Mouse (Mus musculus) limb, embryonic 11.5 days (tissue): ENCODE data around the gene Tspo2. TPM values are rescaled to one million over a fixed set of nuclear protein-coding genes. Genes with fewer than 3 reads are reported as not detected.
A peak's percentile ranks its signal among the peaks of the same experiment; 100 is the strongest.

Experiments used
- ATAC-seq: fragments of 200-750 bp; cut with Nextera tagmentation; 2 replicates; pipeline ENCODE4 v1.8.0; 2017; ENCODE audit warnings: low read depth; ENCODE audit not compliant: insufficient number of reproducible peaks, low FRiP score, low TSS enrichment
- DNase-seq: peaks from one replicate; pipeline ENCODE4 v3.0.0-alpha.2; 2015; ENCODE audit warnings: low spot score
- H3K27ac ChIP-seq: fragments of 300-500 bp; sonication (generic); replicated peaks from 2 replicates; pipeline ENCODE4 v1.5.1; 2014; ENCODE audit warnings: low read depth, mild to moderate bottlenecking, low read length
- H3K27me3 ChIP-seq: fragments of 300-500 bp; sonication (generic); 2 replicates; pipeline ENCODE4 v1.6.1; 2014; ENCODE audit warnings: mild to moderate bottlenecking, low read length, mixed read lengths; ENCODE audit not compliant: control insufficient read depth, insufficient read depth
- H3K36me3 ChIP-seq: fragments of 300-500 bp; sonication (generic); 2 replicates; pipeline ENCODE4 v1.6.1; 2014; ENCODE audit warnings: mild to moderate bottlenecking, low read length, moderate library complexity, mixed read lengths; ENCODE audit not compliant: control insufficient read depth, insufficient read depth
- H3K4me1 ChIP-seq: fragments of 300-500 bp; sonication (generic); 2 replicates; pipeline ENCODE4 v1.6.1; 2014; ENCODE audit warnings: low read length, mixed read lengths; ENCODE audit not compliant: control insufficient read depth, insufficient read depth
- H3K4me2 ChIP-seq: fragments of 300-500 bp; sonication (generic); 2 replicates; pipeline ENCODE4 v1.6.1; 2014; ENCODE audit warnings: low read depth, mild to moderate bottlenecking, moderate library complexity; ENCODE audit not compliant: severe bottlenecking
- H3K4me3 ChIP-seq: fragments of 300-500 bp; sonication (generic); 2 replicates; pipeline ENCODE4 v1.5.1; 2014; ENCODE audit warnings: low read depth, low read length
- H3K9ac ChIP-seq: fragments of 300-500 bp; sonication (generic); 2 replicates; pipeline ENCODE4 v1.6.1; 2014; ENCODE audit warnings: mild to moderate bottlenecking, low read length
- H3K9me3 ChIP-seq: fragments of 300-500 bp; sonication (generic); 2 replicates; pipeline ENCODE4 v1.6.1; 2016; ENCODE audit warnings: low read length; ENCODE audit not compliant: control insufficient read depth
- WGBS: fragments of 180-500 bp; shearing (Covaris S2); extraction: QIAGEN DNeasy Blood & Tissue Kit; methylation state at CpG from one replicate; pipeline ENCODE4 v1.1.7; 2014; 5-methylcytosine and 5-hydroxymethylcytosine counted together
- polyA plus RNA-seq: library from polyadenylated mRNA; unstranded; fragments of >200 nt; fragmentation: Nextera tagmentation; extraction: Ambion mirVana; gene quantifications from 2 replicates; pipeline ENCODE4 v1.2.1, GENCODE M21; 2014

Tspo2 gene
- 0.50 and 0.63 TPM in 2 replicates for polyA plus RNA-seq

DNA sequence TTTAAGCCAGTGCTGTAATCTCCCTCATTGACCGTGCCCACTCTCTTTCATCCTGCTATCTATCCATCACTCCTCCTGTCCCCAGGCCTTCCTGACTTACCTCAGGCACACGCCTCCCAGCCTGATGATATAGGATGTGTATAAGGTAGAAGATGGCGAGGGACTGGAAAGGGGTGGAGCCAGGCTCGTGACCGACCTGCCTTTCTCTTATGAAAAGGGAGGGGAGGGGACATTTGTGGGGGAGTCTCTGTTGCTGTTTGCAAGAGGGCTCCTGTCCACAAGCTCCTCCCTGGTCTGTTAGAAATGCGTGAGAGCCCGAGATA lies at the start of gene Tspo2:
Gene Tspo2, minus strand, starts transcription at position 170 of the 323 bp plus-strand sequence.
- H3K27ac ChIP-seq = no peak within 1 kb of the TSS
- 55% methylated on average over 7 of the region's 7 CpGs for WGBS

GRCm38 (mm10) chr17:48500846-48501445 lies 49.6 kb upstream of the Tspo2 start:
- Histone ChIP-seq H3K9me3 (no peaks in the 10 kb centered on the region), H3K9ac (no peak overlapping the region), H3K36me3 (no peaks in the 10 kb centered on the region), H3K27ac (no peak overlapping the region), H3K27me3 (no peaks in the 10 kb centered on the region), H3K4me2 (no peak overlapping the region), H3K4me3 (no peak overlapping the region), H3K4me1 (no peaks in the 10 kb centered on the region)
- 80% methylated on average over 7 of the region's 7 CpGs for WGBS
- no peak for ATAC-seq
- no peak for DNase-seq

More for the DNA sequence above, at the start of gene Tspo2:
- no peak within 1 kb of the TSS for H3K4me2 ChIP-seq
- H3K27me3 ChIP-seq = no peaks in the 10 kb centered on the region
- DNase-seq (no peak), ATAC-seq (no peak)
- H3K4me1 ChIP-seq = no peaks in the 10 kb centered on the region
- H3K36me3 ChIP-seq = no peaks in the 10 kb centered on the region
- H3K9me3 ChIP-seq = no peaks in the 10 kb centered on the region
- H3K4me3 ChIP-seq = no peak within 1 kb of the TSS
- no peak within 1 kb of the TSS for H3K9ac ChIP-seq

- H3K4me2 ChIP-seq = no peak overlapping the region
- no peak overlapping the region for H3K27ac ChIP-seq
- H3K27me3 ChIP-seq = no peaks in the 10 kb centered on the region
- H3K9ac ChIP-seq = no peak overlapping the region
- H3K4me1 ChIP-seq = no peaks in the 10 kb centered on the region
- DNase-seq (no peak), ATAC-seq (no peak)
- H3K36me3 ChIP-seq = no peaks in the 10 kb centered on the region
- no peak overlapping the region for H3K4me3 ChIP-seq
- 80% methylated on average over 3 of the region's 3 CpGs for WGBS
- H3K9me3 ChIP-seq = no peaks in the 10 kb centered on the region
These were observed 46.7 kb upstream of the Tspo2 start for GRCm38 (mm10) chr17:48497986-48498385.

GRCm38 (mm10) chr17:48493986-48494385 lies 42.7 kb upstream of the Tspo2 start:
- H3K27ac ChIP-seq = no peak overlapping the region

GRCm38 (mm10) chr17:48493582-48493981 lies 42.3 kb upstream of the Tspo2 start:
- H3K9ac ChIP-seq = no peak overlapping the region
- no peak overlapping the region for H3K4me3 ChIP-seq
- H3K27ac ChIP-seq = no peak overlapping the region
- WGBS = 36% methylated on average over 7 of the region's 7 CpGs
- H3K4me1 ChIP-seq = no peaks in the 10 kb centered on the region
- no peak for ATAC-seq
- DNase-seq = no peak
- H3K4me2 ChIP-seq = no peak overlapping the region
- H3K9me3 ChIP-seq = no peaks in the 10 kb centered on the region
- no peaks in the 10 kb centered on the region for H3K36me3 ChIP-seq
- H3K27me3 ChIP-seq = no peaks in the 10 kb centered on the region

More at GRCm38 (mm10) chr17:48493986-48494385, 42.7 kb upstream of the Tspo2 start:
- H3K4me2 ChIP-seq = no peak overlapping the region
- 57% methylated on average over 8 of the region's 8 CpGs for WGBS
- no peaks in the 10 kb centered on the region for H3K4me1 ChIP-seq
- H3K36me3 ChIP-seq = no peaks in the 10 kb centered on the region
- DNase-seq = peak; percentile 26
- H3K9ac ChIP-seq = no peak overlapping the region
- no peak overlapping the region for H3K4me3 ChIP-seq
- no peaks in the 10 kb centered on the region for H3K27me3 ChIP-seq
- no peak for ATAC-seq
- no peaks in the 10 kb centered on the region for H3K9me3 ChIP-seq

- no peak overlapping the region for H3K4me2 ChIP-seq
- DNase-seq = no peak
- WGBS = 94% methylated on average over 8 of the region's 8 CpGs
- no peak overlapping the region for H3K27ac ChIP-seq
- no peaks in the 10 kb centered on the region for H3K27me3 ChIP-seq
- no peaks in the 10 kb centered on the region for H3K4me1 ChIP-seq
- no peak for ATAC-seq
- H3K36me3 ChIP-seq = no peaks in the 10 kb centered on the region
- H3K4me3 ChIP-seq = no peak overlapping the region
- no peaks in the 10 kb centered on the region for H3K9me3 ChIP-seq
- H3K9ac ChIP-seq = no peak overlapping the region
These were observed 41.3 kb upstream of the Tspo2 start for GRCm38 (mm10) chr17:48492621-48493020.

DNA sequence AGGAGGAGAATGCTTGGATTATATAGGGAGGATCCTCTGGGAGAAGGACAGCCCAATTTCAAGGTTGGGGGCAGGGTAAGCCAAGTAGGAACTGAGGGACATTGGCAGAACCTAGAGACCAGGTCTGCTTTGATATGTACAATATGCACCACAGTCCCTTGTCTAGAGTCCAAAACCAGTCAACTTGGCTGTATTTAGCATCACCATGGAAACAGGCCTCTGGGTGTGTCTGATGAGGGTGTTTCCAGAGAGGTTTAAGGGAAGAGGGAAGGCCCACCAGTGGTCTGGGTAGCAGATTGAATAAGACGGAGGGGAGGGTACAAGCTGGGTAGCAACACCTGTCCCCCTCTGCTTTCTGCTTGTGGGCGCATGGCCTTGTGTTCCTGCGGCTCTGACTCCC lies 38.1 kb upstream of the Tspo2 start:
- no peak for ATAC-seq
- no peaks in the 10 kb centered on the region for H3K27me3 ChIP-seq
- WGBS = 89% methylated on average over 3 of the region's 3 CpGs

DNA sequence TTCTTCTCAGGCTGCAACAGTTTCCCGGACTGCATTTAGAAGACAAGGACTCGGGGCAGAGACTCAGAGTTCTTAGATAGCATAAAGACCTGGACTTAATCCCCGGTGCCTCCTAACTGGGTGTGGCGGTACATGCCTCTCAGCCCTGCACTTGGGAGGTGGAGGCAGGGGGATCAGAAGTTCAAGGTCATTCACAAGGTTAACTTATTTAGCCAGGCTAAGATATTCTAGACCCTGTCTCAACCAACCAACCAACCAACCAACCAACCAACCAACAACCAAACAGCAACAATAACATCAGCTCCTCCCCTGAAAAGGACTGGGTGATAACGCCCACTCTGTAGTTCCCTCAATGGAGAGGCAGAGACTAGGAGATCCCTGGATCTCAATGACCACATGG lies 32.9 kb upstream of the Tspo2 start:
- H3K9me3 ChIP-seq = no peaks in the 10 kb centered on the region
- H3K27me3 ChIP-seq = no peaks in the 10 kb centered on the region
- DNase-seq = no peak
- H3K27ac ChIP-seq = no peak overlapping the region
- no peak overlapping the region for H3K4me3 ChIP-seq
- WGBS = 92% methylated on average over 5 of the region's 5 CpGs
- no peak overlapping the region for H3K4me2 ChIP-seq
- H3K36me3 ChIP-seq = no peaks in the 10 kb centered on the region
- H3K4me1 ChIP-seq = no peaks in the 10 kb centered on the region
- no peak overlapping the region for H3K9ac ChIP-seq
- no peak for ATAC-seq

More for the DNA sequence above, 38.1 kb upstream of the Tspo2 start:
- H3K27ac ChIP-seq = no peak overlapping the region
- no peaks in the 10 kb centered on the region for H3K9me3 ChIP-seq
- no peak for DNase-seq
- no peaks in the 10 kb centered on the region for H3K4me1 ChIP-seq
- H3K4me2 ChIP-seq = no peak overlapping the region
- H3K4me3 ChIP-seq = no peak overlapping the region
- no peak overlapping the region for H3K9ac ChIP-seq
- no peaks in the 10 kb centered on the region for H3K36me3 ChIP-seq

- H3K9me3 ChIP-seq = no peaks in the 10 kb centered on the region
- H3K9ac ChIP-seq = no peak overlapping the region
- 86% methylated on average over 5 of the region's 5 CpGs for WGBS
These were observed 32.4 kb upstream of the Tspo2 start for GRCm38 (mm10) chr17:48483764-48484163.

More at GRCm38 (mm10) chr17:48483764-48484163, 32.4 kb upstream of the Tspo2 start:
- Histone ChIP-seq H3K4me2 (no peak overlapping the region), H3K36me3 (no peaks in the 10 kb centered on the region), H3K27me3 (no peaks in the 10 kb centered on the region), H3K4me1 (no peaks in the 10 kb centered on the region), H3K27ac (no peak overlapping the region), H3K4me3 (no peak overlapping the region)
- DNase-seq (no peak), ATAC-seq (no peak)
